Mouse (Mus musculus): ENCODE results near the gene Tmem192. TPM values are rescaled to one million over a fixed set of nuclear protein-coding genes. Genes with fewer than 3 reads are reported as not detected.

The Tmem192 gene
- polyA plus RNA-seq (2012; rRNA removed), result 19.4 and 23.3 TPM in 2 replicates

DNA sequence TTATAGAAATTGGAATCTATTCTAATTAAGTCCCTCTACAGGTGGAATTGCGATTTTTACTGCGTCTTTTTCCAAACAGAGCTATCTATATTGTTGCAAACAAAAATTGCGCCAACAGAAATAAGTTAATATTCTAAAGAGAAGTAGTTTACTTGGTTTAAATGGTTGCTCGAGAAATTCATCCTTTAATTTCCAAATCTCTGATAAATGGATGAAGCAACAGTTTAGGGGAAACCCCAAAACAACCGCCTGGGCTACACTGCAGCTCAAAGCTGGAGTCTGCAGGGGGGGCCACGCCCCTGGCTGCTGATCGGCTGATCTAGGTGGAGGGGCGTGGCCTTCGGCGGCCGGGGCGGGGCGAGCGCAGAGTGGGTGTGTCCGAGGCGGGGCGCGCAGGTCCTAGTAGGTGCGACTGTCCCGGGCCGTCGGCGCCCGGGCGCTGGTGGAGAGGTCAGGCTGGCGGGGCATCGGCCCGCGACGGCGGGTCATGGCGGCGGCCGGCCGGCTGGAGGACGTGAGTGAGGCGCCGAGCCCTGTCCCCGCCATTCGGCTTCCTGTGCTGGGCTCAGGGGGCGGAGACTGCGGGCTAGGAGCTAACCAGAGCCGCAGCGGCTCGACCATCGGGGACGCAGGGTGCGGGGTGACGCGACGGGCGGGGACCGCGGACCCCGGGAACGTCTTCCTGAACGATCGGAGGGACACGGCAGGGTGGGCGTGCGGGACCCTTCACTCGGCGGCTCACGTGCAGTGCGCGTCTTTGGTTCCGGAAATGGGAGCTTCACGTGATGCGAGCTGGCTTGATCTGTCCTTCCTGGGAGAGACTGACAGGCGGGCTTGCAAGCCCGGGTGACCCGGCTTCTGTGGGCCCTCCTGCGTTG is at the start of gene Tmem192:
Tmem192 (plus strand) TSS at position 366 of the 878 bp plus-strand sequence.
- DNase-seq (ENCODE audit: low spot score), result peak; percentile 93

DNA sequence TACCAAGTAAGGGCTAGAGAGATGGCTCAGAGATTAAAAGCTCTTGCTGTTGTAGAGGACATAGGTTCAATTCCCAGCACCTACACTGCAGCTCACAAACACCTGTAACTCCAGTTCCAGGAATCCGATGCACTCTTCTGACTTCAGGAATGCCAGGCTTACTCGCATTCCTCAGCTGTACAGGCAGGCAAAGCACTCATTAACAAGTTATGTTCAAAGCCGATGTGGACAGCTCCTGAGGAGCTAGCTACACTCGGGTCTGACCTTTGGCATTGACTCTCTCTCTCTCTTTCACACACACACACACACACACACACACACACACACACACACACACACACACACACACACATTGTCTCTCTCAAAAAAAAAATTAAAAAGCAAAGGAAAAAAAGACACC is 48.3 kb upstream of the Tmem192 start:
- DNase-seq (ENCODE audit: low spot score), result no peak

DNA sequence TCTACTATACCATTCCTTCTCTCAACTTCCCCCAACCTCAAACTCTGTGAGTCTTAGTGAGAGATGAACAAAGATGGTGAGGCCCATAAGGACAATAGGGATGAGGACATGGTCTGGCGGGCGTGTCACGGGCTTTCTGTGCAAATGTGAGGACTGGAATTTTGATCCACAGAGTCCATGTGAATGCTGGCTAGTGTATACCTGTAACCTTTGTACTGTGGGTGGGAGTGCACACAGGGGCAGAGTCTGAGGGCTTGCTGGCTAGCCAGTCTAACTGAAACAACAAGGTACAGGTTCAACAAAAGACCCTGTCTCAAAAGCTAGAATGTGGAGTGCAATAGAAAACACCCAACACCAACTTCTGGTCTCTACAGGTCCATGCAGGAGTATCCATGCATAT is 46.3 kb upstream of the Tmem192 start:
- no peak for DNase-seq (ENCODE audit: low spot score)

- DNase-seq (ENCODE audit: low spot score), result no peak
Measured at GRCm38 (mm10) chr8:64901527-64902156, 45.3 kb upstream of the Tmem192 start.

DNA sequence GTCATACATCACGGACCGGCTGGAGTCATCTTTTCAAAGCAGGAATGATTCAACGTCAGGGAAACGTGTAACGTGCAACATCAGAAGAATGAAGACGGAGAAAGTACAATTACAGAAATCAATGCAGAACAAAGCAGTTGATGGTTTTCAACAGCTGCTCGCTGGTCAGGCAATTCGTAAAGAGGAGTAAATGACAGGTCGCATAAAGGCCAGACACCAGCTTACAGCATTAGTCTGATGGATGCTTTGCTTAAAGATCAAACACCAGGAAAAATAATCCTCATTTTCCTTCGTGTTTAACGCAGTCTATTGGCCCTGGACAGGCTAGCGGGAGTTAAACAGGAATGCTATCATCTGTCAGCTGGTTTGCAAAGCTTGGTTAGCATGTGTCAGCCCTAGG is 44.8 kb upstream of the Tmem192 start:
- no peak for DNase-seq (ENCODE audit: low spot score)

DNA sequence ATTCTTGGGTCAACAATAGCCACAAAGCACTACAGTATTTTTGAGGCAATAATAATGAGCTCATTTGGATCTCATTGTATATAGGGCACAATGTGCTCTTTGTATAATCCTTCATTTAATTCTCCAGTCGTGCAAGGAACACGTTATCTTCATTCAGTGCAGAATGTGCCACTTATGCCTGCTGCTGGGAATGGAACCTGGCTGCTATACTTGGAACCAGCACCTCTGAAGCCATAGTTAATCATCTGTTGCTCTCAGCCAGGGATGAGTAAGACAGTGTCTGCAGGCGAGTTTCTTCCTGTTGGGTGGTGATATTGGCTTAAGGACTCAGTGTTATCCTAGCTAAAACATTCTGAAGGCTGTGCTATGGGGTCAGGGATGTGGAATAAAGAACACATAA is 43.2 kb upstream of the Tmem192 start:
- no peak for DNase-seq (ENCODE audit: low spot score)

GRCm38 (mm10) chr8:64910026-64910425 is 37.0 kb upstream of the Tmem192 start:
- DNase-seq (ENCODE audit: low spot score), result no peak

DNA sequence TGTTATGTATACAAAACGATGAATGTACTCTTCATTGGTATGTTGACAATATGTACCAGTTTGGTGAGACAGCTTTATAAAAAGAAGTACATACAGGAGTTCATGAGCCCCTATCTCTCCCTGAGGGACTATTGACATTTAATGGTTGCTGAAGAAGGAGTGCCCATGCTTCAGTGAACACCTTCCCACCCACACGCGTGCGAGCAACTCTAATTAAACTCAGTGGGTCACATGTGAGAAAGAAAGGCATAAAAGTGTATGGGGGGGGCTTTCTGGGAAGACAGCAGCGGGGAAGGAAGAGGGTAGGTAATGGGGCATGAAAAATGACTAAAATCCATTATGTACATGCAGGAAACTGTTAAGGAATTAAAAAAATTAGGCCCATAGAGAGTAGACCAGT is 30.2 kb upstream of the Tmem192 start:
- no peak for DNase-seq (ENCODE audit: low spot score)

DNA sequence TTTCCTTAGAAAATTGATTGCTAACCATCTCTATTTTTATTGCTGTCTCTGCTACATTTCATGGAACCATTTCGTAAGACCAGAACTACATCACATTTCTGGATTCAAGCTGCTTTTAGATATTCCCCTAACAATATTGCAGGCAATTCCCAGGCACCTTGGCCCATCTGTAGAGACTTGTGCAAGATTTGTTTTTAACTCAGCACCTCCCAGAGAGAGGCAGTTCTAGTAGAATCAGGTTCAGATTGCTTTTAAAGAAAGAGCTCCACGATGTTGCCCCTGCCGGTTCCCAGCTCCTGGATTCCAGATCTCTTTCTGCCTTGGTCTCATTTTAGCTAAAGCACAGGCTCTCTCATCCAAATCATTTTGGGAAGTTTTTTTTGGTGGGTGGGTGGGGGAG is 23.7 kb upstream of the Tmem192 start:
- DNase-seq (ENCODE audit: low spot score), result no peak

GRCm38 (mm10) chr8:64925762-64926161 is 21.2 kb upstream of the Tmem192 start:
- DNase-seq (ENCODE audit: low spot score), result no peak

- DNase-seq (ENCODE audit: low spot score), result no peak
Measured at GRCm38 (mm10) chr8:64926355-64926754, 20.6 kb upstream of the Tmem192 start.

DNA sequence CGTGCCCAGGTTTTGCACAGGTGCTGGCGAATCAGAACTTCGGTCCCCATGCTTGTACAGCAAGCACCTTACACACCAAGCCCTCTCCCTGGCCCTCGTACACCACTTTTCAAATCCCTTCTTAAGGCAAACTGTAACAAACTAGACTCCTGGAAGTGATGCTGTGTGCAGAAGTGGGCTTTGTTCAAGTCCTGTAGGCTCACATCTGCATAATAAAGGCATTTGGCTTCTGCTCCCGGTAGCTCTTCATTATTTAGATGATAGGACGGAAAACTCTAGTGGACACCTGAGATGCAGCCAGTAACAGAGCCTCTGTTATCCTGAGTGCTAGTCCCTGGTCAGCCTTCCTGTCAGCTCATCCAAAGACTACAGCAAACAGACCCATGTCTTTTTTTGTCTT is 18.0 kb upstream of the Tmem192 start:
- no peak for DNase-seq (ENCODE audit: low spot score)

DNA sequence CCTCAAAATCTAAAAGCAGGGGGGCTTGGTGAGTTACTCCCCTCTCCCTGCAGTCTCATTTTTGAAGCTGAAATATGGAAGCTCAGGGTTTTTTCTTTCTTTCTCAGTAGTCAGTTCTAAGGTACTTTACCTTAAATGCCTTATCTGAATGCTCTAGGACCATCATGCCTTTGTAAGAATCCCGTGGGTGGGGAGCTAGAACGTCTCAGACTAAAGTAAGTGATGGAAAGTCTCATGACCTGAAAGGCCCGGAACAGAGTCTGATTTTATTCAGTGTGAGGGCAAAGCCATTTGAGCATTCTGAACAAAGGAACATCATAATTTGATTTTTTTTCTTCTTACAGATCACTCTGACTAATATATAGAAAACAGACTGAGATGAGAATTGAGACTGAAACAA is 12.0 kb upstream of the Tmem192 start:
- DNase-seq (ENCODE audit: low spot score), result no peak

GRCm38 (mm10) chr8:64941019-64941418 is 6.0 kb upstream of the Tmem192 start:
- no peak for DNase-seq (ENCODE audit: low spot score)

DNA sequence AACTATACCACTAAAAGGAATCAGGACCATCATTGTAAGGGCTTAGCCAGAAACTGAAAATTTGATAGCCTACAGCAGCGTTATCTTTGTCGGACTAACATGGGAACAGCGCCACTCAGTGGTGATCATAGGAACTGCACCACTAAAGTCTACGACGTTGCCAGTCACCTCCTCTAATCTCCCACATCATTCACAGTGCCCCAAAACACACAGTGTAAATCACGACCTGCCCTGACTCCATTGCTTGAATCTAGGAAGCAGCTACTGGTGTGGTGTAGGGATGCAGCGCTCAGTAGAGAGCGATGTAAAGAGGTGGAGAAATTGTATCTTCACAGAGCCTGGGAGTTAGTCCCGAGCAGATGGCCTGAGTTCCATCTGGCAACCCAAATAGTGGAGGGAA is 5.5 kb upstream of the Tmem192 start:
- peak; percentile 61 for DNase-seq (ENCODE audit: low spot score)

DNA sequence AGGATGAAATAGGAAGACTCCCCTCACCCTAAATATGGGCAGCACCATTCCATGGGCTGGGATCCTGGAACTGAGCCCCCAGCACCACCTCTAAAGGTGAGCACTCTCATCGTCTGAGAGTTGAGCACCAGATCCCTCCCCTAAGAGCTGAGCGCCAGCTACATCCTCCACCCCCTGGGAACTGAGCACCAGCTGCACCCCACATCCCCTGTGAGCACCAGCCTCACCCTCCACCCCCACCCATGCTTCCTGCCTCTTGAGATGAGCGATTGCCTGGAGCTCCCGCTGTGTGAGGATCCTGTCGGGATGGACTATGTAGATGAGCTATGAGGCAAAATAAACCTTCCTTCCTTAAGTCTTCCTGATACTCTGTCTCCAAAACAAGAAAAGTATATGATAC is 4.0 kb upstream of the Tmem192 start:
- no peak for DNase-seq (ENCODE audit: low spot score)

DNA sequence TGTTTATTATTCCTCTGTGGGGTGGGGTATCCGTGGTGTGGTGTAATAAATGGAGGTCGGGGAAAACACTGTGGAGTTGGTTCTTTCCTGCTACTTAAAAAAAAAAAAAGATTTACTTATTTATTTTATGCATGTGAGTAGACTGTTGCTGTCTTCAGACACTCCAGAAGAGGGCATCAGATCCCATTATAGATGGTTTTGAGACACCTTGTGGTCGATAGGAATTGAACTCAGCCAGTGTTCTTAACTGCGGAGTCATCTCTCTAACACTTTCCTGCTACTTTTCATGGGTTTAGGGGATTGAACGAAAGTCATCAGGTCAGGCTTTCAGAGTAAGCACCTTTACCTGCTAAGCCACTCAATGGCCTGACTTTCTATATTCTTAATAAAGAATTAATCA is 2.2 kb upstream of the Tmem192 start:
- DNase-seq (ENCODE audit: low spot score), result no peak

DNA sequence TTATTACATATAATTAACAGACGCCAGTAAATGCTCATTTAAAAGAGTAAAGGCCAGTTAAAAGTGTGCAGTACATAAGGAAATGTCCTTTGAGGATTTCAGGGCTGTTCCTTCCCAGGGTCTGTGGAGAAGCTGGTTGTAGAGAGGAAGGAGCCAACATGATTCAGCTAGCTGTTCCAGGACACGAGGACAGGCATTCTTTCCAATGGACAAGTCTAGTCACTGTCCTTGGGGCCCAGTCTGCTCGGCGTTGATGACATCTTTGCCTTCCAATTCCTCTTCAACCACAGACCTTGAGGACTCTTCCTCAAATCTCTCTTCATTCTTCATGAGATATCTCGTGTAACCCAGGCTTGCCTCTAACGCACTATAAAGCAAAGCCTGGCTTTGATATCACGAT is 1.4 kb upstream of the Tmem192 start:
- no peak for DNase-seq (ENCODE audit: low spot score)

DNA sequence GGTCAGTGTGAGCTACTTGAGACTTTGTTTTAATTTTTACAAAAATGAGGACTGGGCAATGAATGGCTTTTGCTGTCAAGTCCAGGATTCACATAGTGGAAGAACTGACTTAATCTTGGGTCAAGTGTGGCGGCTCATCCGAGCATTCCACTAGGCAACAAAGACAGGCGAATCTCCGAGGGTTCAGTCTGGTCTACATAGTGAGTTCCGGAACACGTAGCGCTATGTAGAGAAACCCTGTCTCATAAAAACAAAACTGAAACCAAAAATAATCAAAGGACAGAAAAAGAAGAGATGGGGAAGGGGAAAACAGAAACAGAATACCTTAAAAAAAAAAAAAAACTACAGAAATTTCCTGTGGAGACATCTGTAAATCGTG is 555 bp upstream of the Tmem192 start:
- DNase-seq (ENCODE audit: low spot score), result no peak

DNA sequence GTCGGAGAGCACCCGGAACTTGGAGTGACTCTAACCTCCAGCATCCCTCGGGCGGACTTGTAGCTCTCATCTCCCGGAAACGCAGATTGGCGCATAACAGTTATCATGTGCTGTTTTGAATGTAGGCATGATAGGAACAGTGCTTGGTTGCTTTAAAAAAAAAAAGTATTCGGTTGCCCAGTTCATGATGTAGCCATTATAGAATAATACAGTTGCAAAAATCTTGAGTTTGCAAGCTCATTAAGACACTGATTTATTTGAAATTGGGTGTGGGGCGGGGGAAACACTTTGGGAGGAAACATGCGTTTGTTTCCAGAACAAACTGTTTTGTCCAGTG is 681 bp downstream of the Tmem192 start:
- DNase-seq (ENCODE audit: low spot score), result no peak

DNA sequence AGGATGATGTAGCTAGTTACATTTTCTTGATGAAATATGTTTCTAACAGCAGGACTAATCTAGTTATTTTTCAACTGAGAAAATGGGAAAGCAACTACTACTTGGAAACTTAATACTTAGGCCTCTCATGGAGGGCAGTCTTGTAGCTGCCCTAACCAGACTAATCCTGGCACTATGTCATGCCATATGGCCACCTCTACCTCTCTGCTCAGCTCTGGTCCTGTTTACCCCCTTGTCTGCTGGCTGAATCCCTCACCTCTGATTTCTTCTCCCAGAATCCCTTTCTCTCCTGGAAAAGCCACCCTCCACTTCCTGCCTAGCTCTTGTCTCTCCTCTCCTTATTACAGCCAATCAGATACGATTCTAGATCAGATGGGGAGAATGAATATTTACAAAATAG is 1.4 kb downstream of the Tmem192 start:
- DNase-seq (ENCODE audit: low spot score), result no peak

DNA sequence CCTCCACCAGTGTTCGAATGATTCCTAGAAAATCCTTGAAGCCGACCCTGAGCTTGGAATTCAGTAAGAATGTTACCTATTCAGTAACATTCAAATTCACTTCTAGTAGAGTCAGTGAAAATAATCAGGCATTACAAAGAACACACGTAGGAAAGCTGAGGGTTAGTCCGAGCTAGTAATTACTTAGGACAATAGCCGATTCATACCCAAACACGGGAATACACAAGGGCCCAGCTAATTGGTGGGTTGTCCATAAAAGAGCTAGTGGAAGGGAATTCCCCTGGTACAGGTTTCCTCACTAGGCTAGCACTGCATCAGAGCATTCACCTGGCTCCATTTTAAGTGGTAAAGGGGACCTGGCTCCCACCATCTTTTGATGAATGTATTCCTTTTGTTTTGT is 5.1 kb downstream of the Tmem192 start:
- no peak for DNase-seq (ENCODE audit: low spot score)

DNA sequence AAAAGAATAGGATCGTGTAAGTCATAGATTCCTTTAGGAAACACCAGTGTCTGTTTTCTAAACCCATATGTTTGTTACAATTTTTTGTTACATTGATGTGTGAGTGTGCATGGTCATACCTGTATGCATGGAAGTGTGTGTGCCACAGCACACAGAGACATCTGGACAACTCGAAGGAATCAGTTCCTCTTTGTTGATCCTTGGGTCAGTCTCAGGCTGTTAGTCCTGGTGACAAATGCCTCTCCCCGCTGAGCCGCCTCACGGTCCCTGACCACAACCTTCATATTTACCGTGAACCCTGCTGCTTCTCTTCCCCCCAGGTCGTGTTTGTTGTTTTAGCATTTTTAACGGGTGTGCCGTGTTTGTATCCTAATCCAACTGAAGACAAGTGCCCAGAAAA is 12.0 kb downstream of the Tmem192 start:
- DNase-seq (ENCODE audit: low spot score), result no peak

DNA sequence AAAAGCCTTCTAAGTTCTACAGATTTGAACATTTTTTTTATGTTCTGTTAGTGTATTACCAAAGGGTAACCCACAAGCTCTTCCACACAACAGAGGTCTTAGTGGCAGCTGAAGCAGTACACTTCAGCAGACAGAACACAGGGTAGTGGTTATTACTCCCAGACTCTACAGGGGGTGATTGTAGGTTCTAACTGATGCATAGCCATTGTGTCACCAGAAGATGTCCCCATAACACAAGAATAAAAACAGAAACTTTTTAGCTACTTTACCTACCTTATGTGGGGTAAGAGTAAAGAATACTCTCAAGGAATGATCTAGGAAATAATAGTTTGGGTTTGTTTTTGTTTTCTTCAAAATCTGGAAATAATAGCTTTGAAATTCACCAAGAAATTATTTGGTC is 15.9 kb downstream of the Tmem192 start:
- DNase-seq (ENCODE audit: low spot score), result no peak

All from urinary bladder, adult 2 months (tissue).